Mouse (Mus musculus) thymus, adult 2 months (tissue): Measurements from ENCODE around the gene Mrm2. TPM values are rescaled to one million over a fixed set of nuclear protein-coding genes. Genes with fewer than 3 reads are reported as not detected.

Source experiments
- DNase-seq: peaks from one replicate; pipeline ENCODE4 v3.0.0; 2021
- H3K27ac ChIP-seq: fragments of 200-500 bp; 2 replicates; pipeline ENCODE4 v1.5.1; 2012; ENCODE audit warnings: low read length, control low read depth; ENCODE audit not compliant: control insufficient read depth, insufficient read depth
- H3K27me3 ChIP-seq: fragments of 200-500 bp; 2 replicates; pipeline ENCODE4 v1.6.1; 2012; ENCODE audit warnings: mild to moderate bottlenecking, low read length, moderate library complexity, mixed read lengths; ENCODE audit not compliant: control insufficient read depth, insufficient read depth
- H3K36me3 ChIP-seq: fragments of 200-500 bp; 2 replicates; pipeline ENCODE4 v1.6.1; 2012; ENCODE audit warnings: mild to moderate bottlenecking, low read length, moderate library complexity; ENCODE audit not compliant: control insufficient read depth, insufficient read depth
- H3K4me1 ChIP-seq: fragments of 200-500 bp; replicated peaks from 2 replicates; pipeline ENCODE4 v1.6.1; 2012; ENCODE audit warnings: low read length; ENCODE audit not compliant: control insufficient read depth, insufficient read depth
- H3K4me3 ChIP-seq: fragments of 200-500 bp; 2 replicates; pipeline ENCODE4 v1.5.1; 2012; ENCODE audit warnings: mild to moderate bottlenecking, low read length, control low read depth, moderate library complexity; ENCODE audit not compliant: control insufficient read depth, insufficient read depth
- CTCF ChIP-seq: fragments of 200-500 bp; IDR thresholded peaks from 2 replicates; pipeline ENCODE4 v1.5.1; 2012; ENCODE audit warnings: mild to moderate bottlenecking, control low read depth, low read length, moderate library complexity, borderline replicate concordance; ENCODE audit not compliant: control insufficient read depth, poor library complexity, insufficient read depth; ENCODE audit errors: extremely low read depth
- POLR2A ChIP-seq: fragments of 200-500 bp; IDR thresholded peaks from 2 replicates; pipeline ENCODE4 v1.6.1; 2012; ENCODE audit warnings: mild to moderate bottlenecking, low read length, control low read depth, moderate library complexity; ENCODE audit not compliant: control insufficient read depth, poor library complexity, insufficient read depth; ENCODE audit errors: extremely low read depth
- WGBS: fragments of 180-500 bp; shearing (Covaris S2); methylation state at CpG from one replicate; pipeline ENCODE4 v1.1.7; 2018; 5-methylcytosine and 5-hydroxymethylcytosine counted together
- polyA plus RNA-seq: library from polyadenylated mRNA; depleted of rRNA; stranded (reverse); fragments of >200 nt; gene quantifications from 2 replicates; pipeline ENCODE4 v1.2.3, GENCODE M21; 2012; rRNA removed

The Mrm2 gene
- polyA plus RNA-seq, 1 experiment, result 9.0 TPM

DNA sequence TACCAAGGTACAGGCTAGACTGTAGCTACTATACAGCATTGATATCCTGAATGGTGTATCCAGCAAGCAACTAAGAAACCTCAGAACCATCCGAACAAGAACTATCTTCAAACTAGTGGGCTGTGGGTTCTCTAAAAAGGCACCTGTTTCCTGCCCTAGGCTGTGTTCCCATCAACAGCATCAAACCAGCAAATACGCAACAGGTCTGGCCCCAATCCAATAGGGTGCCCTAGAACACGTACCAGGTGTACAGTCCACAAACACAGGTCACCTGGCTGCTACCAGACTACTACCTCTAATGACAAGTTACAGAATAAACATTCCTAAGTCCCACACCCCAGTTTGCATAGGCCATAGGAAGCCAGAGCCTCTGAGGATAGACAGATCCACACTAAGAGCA, 48.8 kb downstream of the Mrm2 start:
- Histone ChIP-seq H3K27me3 (no peaks in the 10 kb centered on the region), H3K4me1 (peaks cover 70% of the 10 kb centered on the region), H3K27ac (peak overlapping the region; percentile 83), H3K4me3 (no peak overlapping the region), H3K36me3 (no peaks in the 10 kb centered on the region)
- peak; percentile 28 for DNase-seq
- WGBS, result 21% methylated on average over 3 of the region's 3 CpGs
- TF ChIP-seq CTCF (no peak), POLR2A (no peak)

DNA sequence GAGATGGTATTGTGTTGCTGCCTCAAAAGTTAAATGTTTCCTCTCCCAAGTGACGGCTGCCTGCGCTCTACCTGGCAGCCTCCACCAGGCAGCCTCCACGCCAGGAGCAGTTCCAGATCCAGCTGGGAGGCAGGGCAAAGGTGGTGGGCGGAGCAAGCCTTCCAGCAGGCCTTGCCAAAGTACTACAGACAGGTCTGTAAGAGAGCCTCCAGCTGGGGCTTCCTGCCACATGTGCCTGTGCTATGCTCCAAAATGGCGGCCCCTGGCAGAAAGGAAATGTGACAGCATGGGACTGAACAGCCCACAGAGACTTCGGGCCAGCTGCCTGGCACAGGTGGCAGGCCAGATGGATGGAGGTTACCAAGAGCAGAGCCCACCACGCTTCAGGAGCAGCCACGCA, 49.3 kb downstream of the Mrm2 start:
- Histone ChIP-seq H3K4me3 (no peak overlapping the region), H3K4me1 (peaks cover 69% of the 10 kb centered on the region), H3K27me3 (no peaks in the 10 kb centered on the region), H3K36me3 (no peaks in the 10 kb centered on the region), H3K27ac (peak overlapping the region; percentile 83)
- TF ChIP-seq CTCF (0 out of 2 replicates have a peak, but pooled peaks have one; percentile 23), POLR2A (no peak)
- WGBS, result 25% methylated on average over 8 of the region's 8 CpGs
- DNase-seq, result peak; percentile 83

DNA sequence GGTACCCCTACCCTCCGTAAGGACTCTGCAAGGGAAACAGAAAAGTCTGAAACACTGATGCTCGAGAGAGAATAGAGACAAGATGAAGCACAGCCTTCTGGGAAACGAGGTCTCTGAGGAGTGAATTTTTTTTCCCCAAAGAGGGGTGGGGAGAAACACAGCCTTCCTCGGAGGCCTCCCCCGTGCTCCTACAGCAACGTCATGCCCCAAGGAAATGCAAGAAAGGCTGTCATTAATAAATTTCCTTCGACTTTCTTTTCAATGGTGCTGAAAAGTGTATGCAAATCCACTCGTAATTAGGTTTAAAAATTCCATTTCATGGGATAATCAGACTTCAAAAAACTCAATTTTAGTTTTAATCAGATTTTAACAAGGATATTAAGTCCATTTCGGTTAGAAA, 51.5 kb downstream of the Mrm2 start:
- DNase-seq, result no peak
- Histone ChIP-seq H3K4me1 (peaks cover 54% of the 10 kb centered on the region), H3K27ac (no peak overlapping the region), H3K4me3 (no peak overlapping the region), H3K27me3 (no peaks in the 10 kb centered on the region), H3K36me3 (no peaks in the 10 kb centered on the region)
- TF ChIP-seq POLR2A (no peak), CTCF (no peak)
- 95% methylated on average over 9 of the region's 9 CpGs for WGBS

Other genes starting within 250 kb of the Mrm2 start
- 197 and 252 TPM in 2 replicates for gene Mad1l1, start 10.3 kb downstream of the Mrm2 start, polyA plus RNA-seq
- gene Nudt1, start 10.2 kb downstream of the Mrm2 start, polyA plus RNA-seq, result 23.3 and 25.0 TPM in 2 replicates
- gene Snx8, start 57.4 kb upstream of the Mrm2 start, polyA plus RNA-seq, result 12.4 and 14.7 TPM in 2 replicates
- gene Eif3b, start 87.4 kb upstream of the Mrm2 start, polyA plus RNA-seq, result 114 and 121 TPM in 2 replicates
- 0.05 and 0.22 TPM in 2 replicates for gene Gm4869, start 113.7 kb upstream of the Mrm2 start, polyA plus RNA-seq
- gene Chst12, start 173.7 kb upstream of the Mrm2 start, polyA plus RNA-seq, result 24.0 and 28.7 TPM in 2 replicates
- gene Grifin, start 233.2 kb upstream of the Mrm2 start, polyA plus RNA-seq, result 2.7 TPM in 2 replicates